ENCODE assay signal across 25 mouse cellular contexts in genomic region chr4:100714240-100714639, GRCm38 (mm10).
"Had no signal": no experiment of that assay in that cellular context is flagged by ENCODE, and none has a peak within 500 bp of the region (broad histone marks: within the 10 kb centered on the region; RNA-seq: fewer than 3 reads in every experiment).

No protein-coding gene starts in this region.

- H3K9me3 ChIP-seq: forebrain, embryonic 15.5 days; heart, embryonic 13.5 days; heart, embryonic 15.5 days; hindbrain, embryonic 13.5 days; hindbrain, embryonic 15.5 days; kidney, embryonic 15.5 days; limb, embryonic 13.5 days had no signal

- H3K4me1 ChIP-seq: forebrain, embryonic 15.5 days; heart, embryonic 13.5 days; heart, embryonic 15.5 days; hindbrain, embryonic 13.5 days; hindbrain, embryonic 15.5 days; kidney, embryonic 15.5 days; limb, embryonic 13.5 days had no signal

- H3K9ac ChIP-seq: forebrain, embryonic 15.5 days; forebrain, postnatal 0 days; heart, embryonic 13.5 days; heart, embryonic 15.5 days; hindbrain, embryonic 13.5 days; hindbrain, embryonic 15.5 days; kidney, embryonic 15.5 days; limb, embryonic 13.5 days had no signal

- ATAC-seq: forebrain, embryonic 15.5 days; forebrain, postnatal 0 days; hindbrain, postnatal 0 days; intestine, embryonic 16.5 days had no signal

- H3K36me3 ChIP-seq: forebrain, embryonic 15.5 days; heart, embryonic 13.5 days; heart, embryonic 15.5 days; hindbrain, embryonic 13.5 days; hindbrain, embryonic 15.5 days; kidney, embryonic 15.5 days; limb, embryonic 13.5 days had no signal

- H3K27ac ChIP-seq: forebrain, embryonic 15.5 days; heart, embryonic 13.5 days; heart, embryonic 15.5 days; hindbrain, embryonic 13.5 days; hindbrain, embryonic 15.5 days; hindbrain, postnatal 0 days; kidney, embryonic 15.5 days; kidney, postnatal 0 days; limb, embryonic 13.5 days had no signal

- H3K27me3 ChIP-seq: forebrain, embryonic 15.5 days; heart, embryonic 15.5 days; hindbrain, embryonic 13.5 days; hindbrain, embryonic 15.5 days; kidney, embryonic 15.5 days; limb, embryonic 13.5 days had no signal

- DNase-seq: forebrain, postnatal 0 days; gastrocnemius, postnatal 14 days; gastrocnemius, postnatal 36 days; heart, adult 18-20 months; heart, postnatal 14 days; heart, postnatal 36 days; kidney, adult 11 months; kidney, adult 2 months; kidney, adult 9 months; kidney, postnatal 14 days; kidney, postnatal 36 days; layer of hippocampus, adult 9-11 months; layer of hippocampus, postnatal 36 days; left cerebral cortex, postnatal 4 days had no signal

- H3K4me2 ChIP-seq: forebrain, embryonic 15.5 days; heart, embryonic 11.5 days; heart, embryonic 13.5 days; heart, embryonic 15.5 days; hindbrain, embryonic 13.5 days; hindbrain, embryonic 15.5 days; kidney, embryonic 15.5 days; limb, embryonic 13.5 days had no signal

- H3K4me3 ChIP-seq: forebrain, embryonic 15.5 days; heart, embryonic 13.5 days; heart, embryonic 15.5 days; hindbrain, embryonic 13.5 days; hindbrain, embryonic 15.5 days; kidney, embryonic 15.5 days; limb, embryonic 13.5 days had no signal
